Mouse (Mus musculus) lung, adult 18-20 months (tissue): Measurements from ENCODE around the gene Trpc5.

Experiments
- DNase-seq, 2 experiments: peaks; one replicate each; pipeline ENCODE4 v3.0.0; 2022; ENCODE audit warnings: mixed read lengths in 2 of 2

The Trpc5 gene

GRCm38 (mm10) chrX:144335332-144336015 is 352.5 kb downstream of the Trpc5 start:
- no peak for DNase-seq
